Mouse (Mus musculus): ENCODE data around the gene Pibf1.

- no peak for TF ChIP-seq FOSL1 (IDR thresholded peaks at IDR 0.05; ENCODE audit: insufficient read depth, low read length, poor library complexity, severe bottlenecking)
- TF ChIP-seq CTCF (IDR thresholded peaks at IDR 0.05; ENCODE audit: control insufficient read depth, insufficient read depth, insufficient read length) = no peak
Measured at GRCm38 (mm10) chr14:99298385-99299021, 199.3 kb downstream of the Pibf1 start, which contains the start of gene Klf5.
